Mouse (Mus musculus) layer of hippocampus, adult 8-10 months (tissue): ENCODE measurements at regions not wholly inside any gene's neighbourhood (a gene's known extent, or its start where the extent isn't known, plus 50 kb on each side); places are given as distances from the start of the nearest gene placed in this dataset.
A peak's percentile ranks its signal among the peaks of the same experiment; 100 is the strongest.

ENCODE experiments used
- DNase-seq, 2 experiments: peaks; one replicate each; pipeline ENCODE4 v3.0.0; 2022; ENCODE audit warnings: low spot score in 2 of 2

DNA sequence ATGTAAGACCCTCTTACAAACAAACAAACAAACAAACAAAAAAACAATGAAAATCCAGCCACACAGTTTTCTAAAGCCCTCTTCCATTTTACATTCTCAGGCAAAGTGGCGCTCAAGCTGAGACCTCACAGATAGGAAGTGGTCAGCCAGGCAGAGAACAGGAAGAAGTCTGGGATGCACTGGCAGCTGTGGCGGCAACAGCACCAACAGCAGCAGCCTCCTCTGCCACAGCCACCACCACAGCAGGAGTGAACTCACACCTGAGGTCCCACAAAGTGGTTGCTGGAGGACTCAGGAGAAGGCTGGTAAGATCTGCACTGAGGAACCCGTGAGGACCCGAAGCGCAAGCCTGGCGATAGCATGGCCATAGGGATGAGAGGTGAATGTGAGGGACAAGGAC is 156.3 kb downstream of the Grm4 start:
- no peak for DNase-seq

DNA sequence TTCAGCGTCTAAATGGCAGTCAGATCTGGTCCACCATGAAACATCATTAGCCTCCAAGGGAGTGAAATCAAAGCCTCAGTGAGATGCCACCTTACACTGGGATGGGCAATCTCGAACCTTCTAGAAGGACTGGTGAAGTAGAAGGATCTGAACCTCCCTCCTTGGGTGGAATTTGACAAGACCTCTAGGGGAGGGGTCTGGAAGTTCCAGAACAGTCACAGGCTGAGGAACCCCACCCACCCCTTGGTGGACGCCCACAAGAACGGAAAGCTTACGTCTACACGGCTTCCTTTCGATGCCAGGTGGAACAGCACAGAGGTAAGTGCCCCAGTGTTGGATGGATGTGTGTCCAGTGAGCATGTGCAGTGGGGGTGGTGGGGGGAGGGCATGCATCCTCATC is 156.9 kb downstream of the Grm4 start:
- DNase-seq: no peak

- DNase-seq: no peak
Measured at GRCm38 (mm10) chr17:27363911-27364310, 157.3 kb downstream of the Grm4 start.

GRCm38 (mm10) chr17:27362221-27362620 is 158.0 kb upstream of the Lemd2 start:
- peak in 1 of 2 experiments; percentile 16 for DNase-seq

- DNase-seq: peak in 1 of 2 experiments; percentile 11
Measured at GRCm38 (mm10) chr17:27361362-27361761, 157.1 kb upstream of the Lemd2 start.

DNA sequence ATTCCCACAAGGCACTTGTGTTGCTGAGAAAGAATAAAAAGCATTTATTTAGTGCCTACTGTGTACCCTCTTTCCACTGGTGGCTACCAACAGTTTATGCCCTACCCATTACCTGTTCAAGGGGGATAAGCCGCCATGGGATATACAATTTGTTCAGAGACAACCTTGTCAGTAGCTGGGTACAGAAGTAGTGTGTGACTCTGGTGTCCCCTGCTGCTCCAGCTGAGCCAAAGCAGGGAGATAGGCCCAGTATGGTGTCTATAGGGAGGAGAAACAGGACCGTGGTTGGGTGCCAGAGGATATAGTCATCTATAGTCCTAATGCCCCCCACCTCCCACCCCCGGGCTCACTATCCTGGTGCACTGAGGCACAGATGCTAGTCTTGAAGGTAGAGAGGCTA is 152.6 kb upstream of the Lemd2 start:
- no peak for DNase-seq

DNA sequence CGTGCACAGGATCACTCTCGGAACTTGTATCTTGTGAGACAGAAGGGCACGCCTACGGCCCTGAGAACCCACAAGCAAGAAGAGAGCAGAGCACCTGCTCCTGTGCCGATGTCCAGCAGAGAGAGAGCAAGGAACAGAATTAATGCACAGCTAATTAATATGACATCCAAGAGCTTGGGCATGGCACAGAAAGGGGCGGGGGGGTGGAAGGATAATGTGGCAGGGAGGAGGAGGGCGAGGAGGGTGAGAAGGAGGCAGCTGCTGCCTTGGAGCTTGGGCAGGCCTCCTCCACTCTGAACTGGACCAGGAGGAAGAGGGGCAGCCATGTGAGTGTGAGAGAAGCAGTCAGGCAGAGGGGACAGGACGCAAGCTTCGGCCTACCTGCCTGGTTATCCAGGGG is 151.4 kb upstream of the Lemd2 start:
- DNase-seq: no peak

DNA sequence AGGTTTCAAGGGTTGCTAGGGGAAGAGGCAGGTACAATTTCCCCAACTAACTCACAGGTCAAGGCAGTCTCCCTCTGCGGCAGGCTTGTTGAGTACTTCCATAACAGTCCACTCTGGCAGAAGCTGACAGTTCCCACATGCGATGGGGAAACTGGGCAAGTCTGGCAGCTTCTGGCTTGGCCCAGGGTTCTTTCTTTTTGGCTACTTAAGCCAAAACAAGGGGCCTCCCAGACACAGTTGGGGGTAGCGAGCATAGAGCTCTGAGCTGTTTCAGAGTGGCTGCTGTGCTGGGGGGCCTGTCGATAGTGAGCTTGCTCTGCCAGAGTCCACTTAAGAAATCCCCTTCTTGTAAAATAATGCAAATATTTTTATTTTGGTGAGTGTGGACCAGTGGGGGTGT is 150.8 kb upstream of the Lemd2 start:
- no peak for DNase-seq

DNA sequence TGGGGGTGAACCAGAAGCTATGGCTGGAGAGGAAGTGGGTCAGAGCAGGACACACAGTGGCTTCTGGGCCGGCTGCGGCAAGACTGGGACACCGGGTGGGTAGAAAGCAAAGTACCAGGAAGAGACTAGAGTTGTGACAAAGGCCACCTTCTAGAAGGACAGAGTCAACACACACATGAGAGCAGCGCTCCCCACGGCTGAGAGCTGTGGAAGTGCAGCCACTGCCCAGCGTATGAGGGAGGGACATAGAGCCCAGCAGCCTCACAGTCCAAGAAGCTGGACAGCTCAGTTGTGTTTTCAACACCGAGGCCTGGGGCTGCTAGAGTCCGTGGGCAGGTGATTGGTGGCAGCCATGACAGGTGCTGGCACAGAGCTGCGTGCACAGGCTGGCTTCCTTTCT is 145.6 kb upstream of the Lemd2 start:
- DNase-seq: no peak

- DNase-seq: no peak
Measured at GRCm38 (mm10) chr17:27349432-27349831, 145.2 kb upstream of the Lemd2 start.

GRCm38 (mm10) chr17:27341952-27342890 is 138.0 kb upstream of the Lemd2 start:
- no peak for DNase-seq

- DNase-seq: no peak
Measured at GRCm38 (mm10) chr17:27339823-27340222, 135.6 kb upstream of the Lemd2 start.

- no peak for DNase-seq
Measured at GRCm38 (mm10) chr17:27339261-27339660, 135.0 kb upstream of the Lemd2 start.

DNA sequence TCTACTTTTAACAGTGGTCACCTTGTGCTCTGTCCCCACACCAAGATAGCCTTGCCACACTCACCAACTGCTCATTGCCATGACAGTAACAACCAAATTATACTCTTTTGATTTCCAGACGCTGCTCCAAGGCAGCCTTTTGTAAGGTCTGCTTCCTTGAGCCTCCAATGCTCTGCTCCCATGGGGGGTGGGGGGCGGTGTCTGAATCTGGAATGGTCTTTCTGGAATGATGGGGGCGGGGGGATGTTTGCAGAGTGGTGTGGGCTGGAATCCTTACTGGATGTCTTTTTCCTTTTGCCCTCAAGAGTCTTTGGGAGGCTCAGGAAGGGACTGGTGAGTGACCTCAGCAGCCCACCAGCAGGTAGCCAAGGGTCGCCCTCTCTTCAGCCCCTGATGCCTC is 131.4 kb upstream of the Lemd2 start:
- no peak for DNase-seq

DNA sequence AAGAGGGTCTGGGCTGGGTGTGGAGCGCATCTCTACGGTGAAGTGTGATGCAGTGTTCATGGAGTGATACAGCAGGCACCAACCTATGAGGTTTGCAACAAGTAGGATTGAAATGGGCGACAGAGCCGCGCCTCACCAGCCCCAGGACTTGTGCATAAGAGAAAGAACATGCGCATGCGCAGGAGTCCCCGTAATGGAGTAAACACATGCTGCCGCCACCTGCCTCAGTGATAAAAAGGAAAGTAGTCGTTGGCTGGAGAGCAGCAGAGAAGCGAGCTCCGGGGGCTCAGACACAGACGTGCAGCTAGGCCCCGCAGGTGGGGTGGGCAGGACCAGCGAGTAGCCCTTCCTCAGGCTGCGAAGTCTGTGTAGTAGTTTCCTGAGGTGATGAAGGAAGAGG is 129.3 kb upstream of the Lemd2 start:
- DNase-seq: peak; percentile 79 to 84

DNA sequence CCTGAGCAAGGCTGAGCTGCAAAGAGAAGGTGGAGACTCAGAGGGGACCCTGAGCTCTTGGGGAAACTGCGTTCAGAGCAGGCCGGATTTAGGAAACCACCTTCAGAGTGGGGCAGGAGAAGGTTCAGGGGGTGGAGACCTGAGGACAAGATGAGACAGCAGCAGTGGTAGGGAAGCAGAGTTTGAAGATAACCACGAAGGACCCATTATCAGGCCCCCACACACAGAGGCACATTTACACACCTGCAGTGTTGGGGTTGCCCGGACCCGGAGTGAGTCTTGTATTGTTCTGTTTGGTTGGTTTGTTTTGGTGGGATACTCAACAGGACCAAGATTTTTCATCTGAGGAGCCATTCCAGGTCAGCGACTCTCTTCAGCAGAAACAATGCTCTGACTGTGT is 128.9 kb upstream of the Lemd2 start:
- no peak for DNase-seq

DNA sequence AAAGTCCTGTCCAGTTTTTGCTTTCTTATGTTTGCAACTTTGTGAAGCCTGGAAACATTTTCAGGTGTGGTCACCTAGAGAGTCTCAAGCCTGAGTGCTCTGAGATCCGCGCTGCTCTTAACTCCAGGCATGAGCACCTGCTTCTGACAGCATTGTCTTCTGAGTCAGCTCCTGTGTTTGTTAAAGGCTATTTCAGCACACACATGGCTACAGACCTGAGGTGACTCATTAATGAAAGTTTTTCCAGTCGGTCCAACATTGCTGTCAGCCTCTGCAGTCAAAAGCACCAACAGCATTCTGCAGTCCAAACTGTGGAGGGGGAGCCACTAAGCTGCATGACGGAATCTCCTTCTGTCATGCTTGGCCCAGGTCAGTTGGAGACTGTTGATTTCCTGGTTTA is 127.8 kb upstream of the Lemd2 start:
- DNase-seq: no peak

DNA sequence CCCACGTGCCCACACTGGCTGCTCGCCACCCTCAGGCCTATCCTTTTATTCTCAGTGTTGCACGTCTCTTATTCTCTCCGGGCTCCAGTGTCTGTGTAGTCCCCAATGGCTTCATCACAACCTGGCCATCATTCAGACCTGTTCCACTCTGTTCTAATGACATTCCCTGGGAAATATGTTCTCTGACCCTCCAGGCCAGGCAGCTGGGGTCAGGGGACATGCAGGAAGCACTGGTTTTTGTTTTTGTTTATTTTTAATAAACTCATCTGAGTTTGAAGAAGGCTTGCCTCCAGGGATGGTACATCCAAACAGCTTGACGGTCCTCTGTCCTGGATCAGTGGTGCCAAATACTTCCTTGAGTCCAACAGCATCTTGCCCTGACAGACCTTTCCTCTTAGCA is 127.4 kb upstream of the Lemd2 start:
- DNase-seq: no peak

DNA sequence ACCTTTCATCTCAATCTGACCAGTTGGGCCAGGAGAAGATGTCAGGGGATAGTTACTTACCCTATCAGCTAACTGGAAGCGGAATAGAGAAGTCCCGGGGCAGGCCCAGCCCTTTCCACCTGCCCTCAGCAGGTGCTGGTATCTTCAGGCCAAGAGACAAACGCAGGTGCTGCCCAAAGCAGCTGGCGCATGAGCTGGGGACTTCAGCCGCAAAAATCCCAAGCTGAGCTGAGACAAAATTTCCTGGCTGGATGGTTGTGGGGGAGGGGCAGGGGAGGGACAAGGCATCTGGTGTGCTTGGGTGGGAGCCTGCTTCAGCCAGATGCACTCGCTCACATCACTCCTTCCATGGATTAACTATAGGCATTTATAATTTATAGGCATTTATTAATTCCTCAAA is 125.5 kb upstream of the Lemd2 start:
- DNase-seq: no peak

DNA sequence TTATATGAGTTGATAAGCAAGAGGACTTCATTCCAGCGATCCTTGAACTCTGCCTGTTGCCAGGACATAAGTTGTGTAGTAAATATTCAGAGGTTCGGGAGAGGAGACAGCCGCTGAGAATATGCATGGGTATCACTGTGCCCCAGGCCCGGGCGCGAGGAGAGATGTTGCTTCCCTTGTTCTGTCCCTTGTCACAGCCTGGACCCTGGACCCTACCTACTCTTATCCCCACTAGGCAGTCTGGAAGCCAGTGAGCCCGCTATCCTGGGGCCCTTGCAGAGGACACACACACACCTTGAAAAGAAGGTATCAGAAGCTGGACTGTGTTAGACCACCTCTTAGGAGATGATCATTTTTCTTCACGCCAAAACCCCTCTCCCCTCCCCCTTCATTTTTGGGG is 124.9 kb upstream of the Lemd2 start:
- DNase-seq: no peak

GRCm38 (mm10) chr17:27325002-27325460 is 120.8 kb upstream of the Lemd2 start:
- DNase-seq: no peak

- DNase-seq: no peak
Measured at GRCm38 (mm10) chr17:27323513-27323912, 119.2 kb upstream of the Lemd2 start.

- DNase-seq: no peak
Measured at GRCm38 (mm10) chr17:27322891-27323509, 118.7 kb upstream of the Lemd2 start.
